Mouse (Mus musculus): Measurements from ENCODE around the gene Nckap5. TPM values are rescaled to one million over a fixed set of nuclear protein-coding genes. Genes with fewer than 3 reads are reported as not detected.

Gene Nckap5
- polyA plus RNA-seq, 1 experiment = 0.11 TPM

DNA sequence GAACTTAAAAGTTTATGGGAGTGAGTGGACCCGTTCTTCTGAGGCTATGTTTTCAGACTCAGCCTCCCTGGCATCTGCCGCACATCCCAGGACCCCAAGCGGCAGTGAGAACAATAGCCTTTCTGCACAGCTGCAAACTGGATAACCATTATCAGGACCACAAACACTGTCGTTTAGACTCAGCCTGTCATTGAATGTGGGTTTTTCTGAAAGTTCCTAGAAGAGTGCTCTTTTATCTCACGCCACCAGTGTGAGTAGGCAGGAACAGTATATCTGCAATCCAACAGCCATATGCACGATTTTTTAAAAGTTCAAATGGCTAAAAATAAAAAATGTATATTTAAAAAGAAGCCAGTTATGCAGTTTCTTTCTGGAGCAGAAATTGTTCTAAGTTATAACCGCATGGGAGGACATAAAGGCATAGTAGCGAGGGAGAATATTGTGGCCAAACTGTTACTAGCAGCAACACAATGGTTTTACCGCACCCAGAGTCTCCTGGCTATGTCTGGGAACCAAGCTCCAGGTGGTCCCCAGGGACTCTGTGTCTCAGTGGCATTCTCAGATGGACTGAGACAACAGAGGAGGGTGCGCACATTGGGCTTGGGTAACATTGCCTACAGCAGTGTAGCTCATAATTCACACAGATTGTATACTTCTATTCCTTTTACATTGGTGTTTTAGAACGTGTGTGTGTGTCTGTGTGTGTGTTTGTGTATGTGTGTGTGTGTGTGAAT, 512.6 kb downstream of the Nckap5 start:
- no peak overlapping the region for H3ac ChIP-seq (ENCODE audit: control insufficient read depth, insufficient read length)
- H3K79me2 ChIP-seq (ENCODE audit: control insufficient read depth, insufficient read depth) = no peaks in the 10 kb centered on the region
- no peak overlapping the region for H3K4me3 ChIP-seq
- no peak overlapping the region for H3K4me2 ChIP-seq (ENCODE audit: low read depth)
- TF ChIP-seq TCF3 (IDR thresholded peaks at IDR 0.05; ENCODE audit: insufficient read length, low read depth) = no peak
- no peak for TF ChIP-seq MYOG (IDR thresholded peaks at IDR 0.05; ENCODE audit: control insufficient read depth in 1 of 3, insufficient read depth in 1 of 3, insufficient read length in 2 of 3, low read depth in 2 of 3)
- no peak for TF ChIP-seq POLR2A (IDR thresholded peaks at IDR 0.05; ENCODE audit: insufficient read length, low read depth)
- no peak for TF ChIP-seq SRF (IDR thresholded peaks at IDR 0.05; ENCODE audit: control insufficient read depth, insufficient read length, low read depth)
- TF ChIP-seq CEBPB (IDR thresholded peaks at IDR 0.05; ENCODE audit: insufficient read depth, poor library complexity, severe bottlenecking) = no peak
- no peak for TF ChIP-seq E2F4 (IDR thresholded peaks at IDR 0.05; ENCODE audit: insufficient read depth)
- TF ChIP-seq USF1 (IDR thresholded peaks at IDR 0.05; ENCODE audit: low read depth) = no peak
- TF ChIP-seq MAX (IDR thresholded peaks at IDR 0.05; ENCODE audit: low read depth) = no peak
- TF ChIP-seq MYOD1 (IDR thresholded peaks at IDR 0.05; ENCODE audit: control insufficient read depth in 1 of 3, insufficient read length in 2 of 3, low read depth in 2 of 3) = no peak
- no peak for TF ChIP-seq TCF12 (IDR thresholded peaks at IDR 0.05; ENCODE audit: insufficient read depth, poor library complexity, severe bottlenecking)
- no peak for TF ChIP-seq REST (IDR thresholded peaks at IDR 0.05; ENCODE audit: insufficient read depth, insufficient read length)
- TF ChIP-seq POLR2AphosphoS2 (IDR thresholded peaks at IDR 0.05; ENCODE audit: insufficient read length, low read depth) = no peak
- no peaks in the 10 kb centered on the region for H3K27me3 ChIP-seq (ENCODE audit: control insufficient read depth, insufficient read depth, insufficient read length)
- no peaks in the 10 kb centered on the region for H3K36me3 ChIP-seq (ENCODE audit: control insufficient read depth, insufficient read depth)

DNA sequence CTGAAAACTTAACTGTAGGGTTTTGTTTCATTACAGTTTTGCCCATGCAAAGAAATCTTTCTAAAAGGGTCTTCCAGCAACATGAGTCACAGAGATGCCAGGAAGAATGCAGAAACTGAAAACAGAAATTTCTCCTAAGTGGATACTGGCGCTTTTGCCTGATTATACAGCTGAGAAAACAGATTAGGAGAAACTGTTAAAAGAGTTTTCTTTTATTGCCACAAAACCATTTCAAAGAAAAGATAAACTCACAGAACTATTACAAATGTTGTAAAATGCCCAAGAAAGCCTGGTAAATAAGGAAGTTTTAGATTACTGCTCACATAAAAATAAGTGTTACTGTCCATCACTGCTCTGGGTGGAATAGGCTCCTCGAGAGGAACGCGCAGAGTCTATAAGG, 513.3 kb downstream of the Nckap5 start:
- Histone ChIP-seq H3K4me2 (ENCODE audit: low read depth) (no peak overlapping the region), H3K4me3 (no peak overlapping the region), H3K79me2 (ENCODE audit: control insufficient read depth, insufficient read depth) (no peaks in the 10 kb centered on the region), H3ac (ENCODE audit: control insufficient read depth, insufficient read length) (no peak overlapping the region), H3K36me3 (ENCODE audit: control insufficient read depth, insufficient read depth) (no peaks in the 10 kb centered on the region), H3K27me3 (ENCODE audit: control insufficient read depth, insufficient read depth, insufficient read length) (no peaks in the 10 kb centered on the region)
- TF ChIP-seq REST (IDR thresholded peaks at IDR 0.05; ENCODE audit: insufficient read depth, insufficient read length) (no peak), POLR2A (IDR thresholded peaks at IDR 0.05; ENCODE audit: insufficient read length, low read depth) (no peak), SRF (IDR thresholded peaks at IDR 0.05; ENCODE audit: control insufficient read depth, insufficient read length, low read depth) (no peak), CEBPB (IDR thresholded peaks at IDR 0.05; ENCODE audit: insufficient read depth, poor library complexity, severe bottlenecking) (no peak), MYOD1 (IDR thresholded peaks at IDR 0.05; ENCODE audit: control insufficient read depth in 1 of 3, insufficient read length in 2 of 3, low read depth in 2 of 3) (no peak), USF1 (IDR thresholded peaks at IDR 0.05; ENCODE audit: low read depth) (no peak)

DNA sequence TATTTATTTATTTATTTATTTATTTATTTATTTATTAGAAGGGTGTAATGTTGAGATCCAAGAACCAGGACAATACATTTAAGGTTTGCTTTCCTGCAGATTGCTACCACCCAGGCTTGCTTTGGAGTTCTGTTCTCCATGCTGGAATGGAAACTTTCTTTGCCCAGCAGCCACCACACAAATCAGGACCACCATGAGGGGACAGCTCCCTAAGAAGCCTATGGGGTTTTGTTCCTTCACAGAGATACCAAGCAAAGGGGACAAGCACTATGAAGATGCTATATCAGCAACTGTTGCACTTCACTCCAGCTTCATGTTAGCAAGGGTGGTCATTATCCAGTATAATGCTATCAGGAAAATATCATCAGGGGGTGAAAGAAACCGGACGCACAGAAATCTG, 513.7 kb downstream of the Nckap5 start:
- TF ChIP-seq POLR2AphosphoS2 (IDR thresholded peaks at IDR 0.05; ENCODE audit: insufficient read length, low read depth) (no peak), TCF3 (IDR thresholded peaks at IDR 0.05; ENCODE audit: insufficient read length, low read depth) (no peak), MAX (IDR thresholded peaks at IDR 0.05; ENCODE audit: low read depth) (no peak), REST (IDR thresholded peaks at IDR 0.05; ENCODE audit: insufficient read depth, insufficient read length) (no peak), E2F4 (IDR thresholded peaks at IDR 0.05; ENCODE audit: insufficient read depth) (no peak), CEBPB (IDR thresholded peaks at IDR 0.05; ENCODE audit: insufficient read depth, poor library complexity, severe bottlenecking) (no peak), POLR2A (IDR thresholded peaks at IDR 0.05; ENCODE audit: insufficient read length, low read depth) (no peak), SRF (IDR thresholded peaks at IDR 0.05; ENCODE audit: control insufficient read depth, insufficient read length, low read depth) (no peak), MYOG (IDR thresholded peaks at IDR 0.05; ENCODE audit: control insufficient read depth in 1 of 3, insufficient read depth in 1 of 3, insufficient read length in 2 of 3, low read depth in 2 of 3) (no peak), MYOD1 (IDR thresholded peaks at IDR 0.05; ENCODE audit: control insufficient read depth in 1 of 3, insufficient read length in 2 of 3, low read depth in 2 of 3) (no peak), USF1 (IDR thresholded peaks at IDR 0.05; ENCODE audit: low read depth) (no peak), TCF12 (IDR thresholded peaks at IDR 0.05; ENCODE audit: insufficient read depth, poor library complexity, severe bottlenecking) (no peak)
- Histone ChIP-seq H3K79me2 (ENCODE audit: control insufficient read depth, insufficient read depth) (no peaks in the 10 kb centered on the region), H3ac (ENCODE audit: control insufficient read depth, insufficient read length) (no peak overlapping the region), H3K4me2 (ENCODE audit: low read depth) (no peak overlapping the region), H3K36me3 (ENCODE audit: control insufficient read depth, insufficient read depth) (no peaks in the 10 kb centered on the region), H3K27me3 (ENCODE audit: control insufficient read depth, insufficient read depth, insufficient read length) (no peaks in the 10 kb centered on the region), H3K4me3 (no peak overlapping the region)

DNA sequence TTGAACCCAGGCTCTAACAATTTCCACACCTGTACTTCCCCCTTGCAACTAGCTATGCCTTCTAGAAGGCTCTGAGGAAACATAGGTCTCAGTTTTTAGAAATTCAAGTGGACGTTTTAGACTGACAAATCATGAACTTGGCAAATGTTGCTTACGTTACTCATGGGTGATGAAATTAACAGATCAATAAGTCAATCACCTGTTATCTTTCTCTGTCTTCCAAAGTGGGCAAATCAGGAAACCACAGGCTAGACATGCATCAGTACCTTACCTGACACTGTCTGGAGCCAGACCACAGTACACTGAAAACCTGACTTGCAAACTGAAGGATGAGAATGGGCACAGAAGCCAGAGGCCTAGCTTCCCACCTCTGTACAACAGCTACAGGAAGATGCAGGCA, 529.5 kb downstream of the Nckap5 start:
- Histone ChIP-seq H3K4me2 (ENCODE audit: low read depth) (no peak overlapping the region), H3K4me3 (no peak overlapping the region), H3ac (ENCODE audit: control insufficient read depth, insufficient read length) (no peak overlapping the region), H3K36me3 (ENCODE audit: control insufficient read depth, insufficient read depth) (no peaks in the 10 kb centered on the region), H3K27me3 (ENCODE audit: control insufficient read depth, insufficient read depth, insufficient read length) (no peaks in the 10 kb centered on the region), H3K79me2 (ENCODE audit: control insufficient read depth, insufficient read depth) (no peaks in the 10 kb centered on the region)
- TF ChIP-seq CEBPB (IDR thresholded peaks at IDR 0.05; ENCODE audit: insufficient read depth, poor library complexity, severe bottlenecking) (no peak), POLR2AphosphoS2 (IDR thresholded peaks at IDR 0.05; ENCODE audit: insufficient read length, low read depth) (no peak), SRF (IDR thresholded peaks at IDR 0.05; ENCODE audit: control insufficient read depth, insufficient read length, low read depth) (no peak), USF1 (IDR thresholded peaks at IDR 0.05; ENCODE audit: low read depth) (no peak), MAX (IDR thresholded peaks at IDR 0.05; ENCODE audit: low read depth) (no peak), MYOD1 (IDR thresholded peaks at IDR 0.05; ENCODE audit: control insufficient read depth in 1 of 3, insufficient read length in 2 of 3, low read depth in 2 of 3) (no peak), TCF12 (IDR thresholded peaks at IDR 0.05; ENCODE audit: insufficient read depth, poor library complexity, severe bottlenecking) (no peak), E2F4 (IDR thresholded peaks at IDR 0.05; ENCODE audit: insufficient read depth) (no peak), POLR2A (IDR thresholded peaks at IDR 0.05; ENCODE audit: insufficient read length, low read depth) (no peak), MYOG (IDR thresholded peaks at IDR 0.05; ENCODE audit: control insufficient read depth in 1 of 3, insufficient read depth in 1 of 3, insufficient read length in 2 of 3, low read depth in 2 of 3) (no peak), TCF3 (IDR thresholded peaks at IDR 0.05; ENCODE audit: insufficient read length, low read depth) (no peak), REST (IDR thresholded peaks at IDR 0.05; ENCODE audit: insufficient read depth, insufficient read length) (no peak)

Data from myocyte (in vitro differentiated cells).